Mouse (Mus musculus) olfactory bulb, adult 2 months (tissue): ENCODE results near the gene Ern1.

Source experiments
- CTCF ChIP-seq: fragments of 200-500 bp; IDR thresholded peaks from 2 replicates; pipeline ENCODE4 v1.5.1; 2012; ENCODE audit warnings: low read depth, mild to moderate bottlenecking, low read length, moderate library complexity; ENCODE audit not compliant: insufficient read depth
- POLR2A ChIP-seq: fragments of 200-500 bp; IDR thresholded peaks from 2 replicates; pipeline ENCODE4 v1.6.1; 2012; ENCODE audit warnings: mild to moderate bottlenecking, low read depth, low read length, moderate library complexity; ENCODE audit not compliant: insufficient read depth

- no peak for TF ChIP-seq CTCF
- no peak for TF ChIP-seq POLR2A
Measured at GRCm38 (mm10) chr11:106501308-106502158, 13.9 kb upstream of the Ern1 start.
